Mouse (Mus musculus): Measurements from ENCODE around the gene Rab11a. TPM values are rescaled to one million over a fixed set of nuclear protein-coding genes. Genes with fewer than 3 reads are reported as not detected.
"Not testable (repeated sequence)": the region's sequence is repeated elsewhere in the genome, so short reads cannot be mapped to it uniquely, and the experiment has no call there.

The Rab11a gene
- total RNA-seq, 2 experiments from 2014 or later, result 91.4 to 130 TPM

GRCm38 (mm10) chr9:64747735-64748134, 10.2 kb upstream of the Rab11a start:
- no peak for ATAC-seq (replicated peaks; ENCODE audit: poor library complexity)

DNA sequence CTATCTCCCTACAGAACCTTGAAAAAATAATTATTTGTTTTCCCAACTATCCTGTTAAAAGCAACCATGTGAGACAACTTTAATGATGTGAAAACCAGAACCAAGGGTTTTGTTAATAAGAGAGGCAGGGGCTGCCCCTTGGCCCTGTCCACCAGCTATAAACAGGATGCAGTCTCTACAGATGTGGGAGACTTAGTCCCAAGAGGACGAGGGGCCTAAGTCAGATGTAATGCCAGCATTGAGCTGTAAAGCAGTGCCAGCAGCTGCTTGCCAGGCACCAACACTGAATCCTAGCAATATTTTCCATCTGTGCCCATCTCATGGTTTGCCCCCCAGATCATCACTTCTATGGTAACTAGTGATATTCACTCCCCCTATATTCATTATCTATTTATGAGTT, 4.9 kb upstream of the Rab11a start:
- ATAC-seq (replicated peaks; ENCODE audit: poor library complexity), result no peak

DNA sequence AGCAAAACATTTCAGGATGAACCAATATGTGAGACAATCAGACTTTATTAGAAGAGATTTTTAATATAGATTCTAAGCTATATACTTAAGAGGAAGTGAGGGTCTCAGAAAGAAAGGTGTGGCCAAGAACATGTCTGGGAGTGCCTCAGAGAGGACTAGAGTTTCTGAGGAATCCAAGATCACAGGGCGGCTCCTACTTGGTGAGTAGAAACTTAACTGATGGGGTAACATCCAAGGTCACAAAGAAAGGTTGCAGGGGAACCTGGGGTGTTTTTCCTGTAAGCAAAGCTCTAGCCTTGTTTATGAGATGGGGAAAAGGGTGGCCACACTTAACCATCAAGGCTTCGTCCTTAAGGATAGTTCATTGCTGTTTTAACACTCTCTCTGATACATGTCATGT, 1.4 kb upstream of the Rab11a start:
- ATAC-seq (replicated peaks; ENCODE audit: poor library complexity), result no peak

DNA sequence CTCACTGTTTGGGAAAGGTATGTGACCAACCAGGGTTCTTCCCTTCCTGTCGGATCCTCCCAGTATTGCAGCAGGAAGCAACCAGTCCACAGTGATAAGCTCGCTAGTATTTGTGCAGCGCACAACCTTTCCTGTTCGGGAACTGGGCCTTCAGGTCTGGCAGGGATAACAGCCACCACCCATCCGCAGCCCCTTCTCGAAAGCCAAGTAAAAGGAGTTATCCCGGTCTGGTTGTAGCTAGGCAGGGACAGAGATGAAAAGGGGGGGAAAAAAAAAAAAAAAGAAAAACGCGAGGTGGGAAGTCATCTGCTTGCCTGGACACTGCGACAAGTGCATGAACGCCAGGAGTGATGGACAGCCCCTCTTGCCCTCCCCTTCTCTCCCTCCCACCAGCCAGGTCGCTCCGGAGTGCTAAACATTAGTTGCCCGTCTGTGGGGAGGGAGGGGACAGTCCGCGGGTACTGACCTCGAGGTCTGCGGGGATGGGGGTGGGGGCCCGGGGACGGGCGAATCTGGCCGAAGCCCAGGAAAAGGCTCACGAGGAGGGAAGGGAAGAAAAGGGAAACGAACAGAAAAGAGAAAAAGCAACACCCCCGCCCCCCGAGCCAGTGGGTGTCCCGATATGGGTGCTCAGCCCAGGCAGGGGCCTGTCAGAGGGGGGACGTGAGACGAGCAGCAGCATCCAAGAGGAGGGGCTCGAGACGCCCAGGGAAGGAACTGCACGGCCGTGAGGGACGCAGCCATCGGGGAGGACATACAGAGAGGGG, 736 bp downstream of the Rab11a start:
- peak; percentile 66 for ATAC-seq (replicated peaks; ENCODE audit: poor library complexity)

- ATAC-seq (replicated peaks; ENCODE audit: poor library complexity), result no peak
These were observed 1.4 kb downstream of the Rab11a start for GRCm38 (mm10) chr9:64736076-64736638.

GRCm38 (mm10) chr9:64734992-64735391, 2.6 kb downstream of the Rab11a start:
- ATAC-seq (replicated peaks; ENCODE audit: poor library complexity), result not testable (repeated sequence)

DNA sequence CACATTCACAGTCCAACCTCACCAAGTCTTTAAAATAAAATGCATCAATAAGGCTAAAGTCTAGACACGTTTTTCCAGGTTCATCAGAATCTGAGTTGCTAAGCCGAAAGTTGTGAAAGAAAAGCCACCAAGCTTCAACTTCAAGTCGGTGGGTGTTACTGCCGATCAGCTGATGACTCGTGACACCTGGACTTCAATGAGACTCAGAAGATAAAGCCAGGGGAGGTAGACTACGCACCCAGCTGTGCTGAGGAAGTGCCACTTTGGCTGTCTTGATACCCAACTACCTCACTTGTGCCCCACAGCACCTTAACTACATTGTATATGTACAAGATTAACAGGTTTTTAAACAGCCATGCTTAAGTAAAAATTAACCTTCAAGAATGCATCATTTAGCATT, 3.4 kb downstream of the Rab11a start:
- ATAC-seq (replicated peaks; ENCODE audit: poor library complexity), result no peak

DNA sequence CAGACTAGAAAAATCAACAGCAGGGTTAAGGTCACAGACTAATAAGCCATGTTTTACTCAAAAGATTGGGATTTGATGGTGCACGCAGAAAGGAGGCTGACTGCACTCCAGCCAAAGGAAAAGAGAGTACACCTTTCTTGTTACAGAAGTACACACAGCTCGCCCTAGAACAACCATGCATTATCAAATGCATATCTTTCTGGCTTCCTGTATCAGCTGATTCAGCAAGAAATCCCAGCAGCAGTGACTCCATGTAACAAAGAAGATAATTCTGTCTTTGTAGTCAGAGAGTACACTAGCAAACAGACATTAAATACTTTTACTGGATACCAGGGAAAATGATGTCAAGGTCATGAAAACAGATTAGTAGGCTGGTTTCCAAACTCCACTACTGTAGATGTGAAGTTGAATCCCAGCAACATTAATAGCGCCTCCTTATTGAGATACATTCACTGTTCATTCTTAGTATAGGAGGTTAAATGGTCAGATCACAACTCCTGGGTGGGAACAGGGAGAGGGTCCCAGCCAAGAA, 6.5 kb downstream of the Rab11a start:
- no peak for ATAC-seq (replicated peaks; ENCODE audit: poor library complexity)

GRCm38 (mm10) chr9:64726454-64726853, 11.1 kb downstream of the Rab11a start:
- no peak for ATAC-seq (replicated peaks; ENCODE audit: poor library complexity)

GRCm38 (mm10) chr9:64719526-64720163, 17.9 kb downstream of the Rab11a start:
- no peak for ATAC-seq (replicated peaks; ENCODE audit: poor library complexity)

DNA sequence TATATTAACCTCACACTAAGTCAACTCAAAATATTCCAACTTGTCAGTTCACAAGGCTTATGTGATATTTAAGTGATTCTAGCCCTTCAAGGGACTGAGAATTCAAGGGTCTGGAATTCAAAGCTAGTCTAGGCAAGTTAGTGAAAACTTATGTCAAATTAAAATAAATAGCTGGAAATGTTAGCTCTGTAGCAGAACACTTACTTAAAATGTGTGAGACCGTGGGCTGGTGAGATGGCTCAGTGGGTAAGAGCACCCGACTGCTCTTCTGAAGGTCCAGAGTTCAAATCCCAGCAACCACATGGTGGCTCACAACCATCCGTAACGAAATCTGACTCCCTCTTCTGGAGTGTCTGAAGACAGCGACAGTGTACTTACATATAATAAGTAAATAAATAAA, 27.3 kb downstream of the Rab11a start:
- not testable (repeated sequence) for ATAC-seq (replicated peaks; ENCODE audit: poor library complexity)

GRCm38 (mm10) chr9:64704073-64704840, 33.3 kb downstream of the Rab11a start:
- no peak for ATAC-seq (replicated peaks; ENCODE audit: poor library complexity)

DNA sequence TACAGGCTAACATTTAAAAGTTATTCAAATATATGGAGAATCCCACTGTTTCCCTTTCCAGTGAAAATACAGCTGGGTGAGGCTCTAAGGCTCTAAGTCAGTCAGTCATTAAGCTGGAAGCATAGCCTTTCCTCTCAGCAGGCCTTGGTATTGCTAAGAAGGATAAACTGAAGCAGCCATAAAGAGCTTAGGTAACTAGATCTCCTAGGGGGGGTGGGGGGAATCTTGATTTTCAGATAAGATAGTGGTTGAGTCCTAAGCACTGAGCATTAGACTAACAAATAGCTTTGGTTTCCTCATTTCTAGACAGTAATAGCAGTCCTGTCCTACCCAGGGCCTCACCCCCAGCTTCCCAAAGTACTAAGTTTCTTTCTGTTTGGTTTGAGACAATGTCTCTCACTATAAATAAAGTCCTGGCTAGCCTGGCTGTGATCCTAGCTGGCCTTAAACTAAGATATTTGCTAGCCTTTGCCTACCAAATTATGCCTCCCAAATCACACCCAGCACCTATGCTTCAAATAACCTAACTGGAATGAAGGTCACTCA, 34.1 kb downstream of the Rab11a start:
- no peak for ATAC-seq (replicated peaks; ENCODE audit: poor library complexity)

GRCm38 (mm10) chr9:64702937-64703336, 34.6 kb downstream of the Rab11a start:
- peak; percentile 98 for ATAC-seq (replicated peaks; ENCODE audit: poor library complexity)

GRCm38 (mm10) chr9:64702391-64702790, 35.2 kb downstream of the Rab11a start:
- no peak for ATAC-seq (replicated peaks; ENCODE audit: poor library complexity)

GRCm38 (mm10) chr9:64701651-64702050, 35.9 kb downstream of the Rab11a start:
- no peak for ATAC-seq (replicated peaks; ENCODE audit: poor library complexity)

DNA sequence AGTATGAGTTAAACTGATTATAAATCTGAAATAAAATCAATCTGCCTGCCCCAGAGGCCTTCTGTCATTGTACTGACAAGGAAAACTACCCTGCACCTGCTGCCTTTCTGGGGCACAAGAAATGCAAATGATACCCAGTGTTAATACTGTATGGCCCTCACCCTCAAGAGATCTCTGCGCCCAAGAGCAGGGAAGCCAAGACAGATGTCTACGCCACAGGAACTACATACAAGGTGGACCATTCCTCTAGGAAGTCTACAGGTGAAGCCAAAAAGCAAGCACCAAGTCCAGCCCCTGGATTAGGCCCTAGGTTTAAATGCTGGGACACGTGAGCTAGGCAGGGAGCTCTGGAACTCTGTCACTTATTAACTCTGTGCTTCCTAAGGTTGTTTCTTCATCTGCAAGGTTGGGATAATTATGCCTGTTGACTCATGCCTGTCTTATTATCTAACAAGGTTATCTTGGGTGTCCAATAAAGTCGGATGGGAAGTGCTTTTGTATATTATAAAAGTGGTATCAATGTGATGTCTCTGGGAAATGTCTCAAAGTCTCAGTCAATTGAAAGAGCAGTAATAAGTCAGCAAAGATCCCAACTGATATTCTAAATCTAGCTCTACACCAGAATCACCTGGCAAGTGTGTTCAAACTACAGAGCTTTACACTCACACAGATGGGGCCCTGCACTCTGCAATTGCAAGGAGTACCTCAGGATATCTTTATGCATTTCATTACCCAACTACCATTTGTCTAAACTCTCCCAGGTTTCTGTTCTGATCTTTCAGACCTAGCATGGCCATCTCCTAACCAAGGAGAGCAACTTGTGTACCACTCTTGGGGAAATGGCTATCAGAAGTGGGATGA, 36.9 kb downstream of the Rab11a start:
- no peak for ATAC-seq (replicated peaks; ENCODE audit: poor library complexity)

GRCm38 (mm10) chr9:64698586-64698985, 39.0 kb downstream of the Rab11a start:
- ATAC-seq (replicated peaks; ENCODE audit: poor library complexity), result no peak

DNA sequence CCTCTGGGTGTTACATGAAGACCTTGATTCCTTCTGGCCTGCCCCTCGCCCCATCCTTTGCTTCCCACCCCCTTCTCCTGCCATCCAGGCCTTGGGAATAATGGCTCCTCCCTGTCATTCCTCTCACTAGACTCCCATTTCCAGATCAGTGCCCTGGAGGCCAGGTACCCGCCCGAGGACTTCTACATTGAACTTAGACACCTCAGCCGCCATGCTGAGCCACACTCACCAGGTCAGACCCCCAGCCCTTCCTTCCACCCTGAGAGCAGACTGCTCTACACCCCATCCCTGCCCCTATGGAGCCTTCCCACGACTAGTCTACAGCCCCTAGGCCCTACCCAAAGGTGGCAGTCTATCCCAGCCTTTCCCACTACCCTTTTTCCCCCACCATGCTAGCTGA, 39.9 kb downstream of the Rab11a start:
- ATAC-seq (replicated peaks; ENCODE audit: poor library complexity), result no peak

DNA sequence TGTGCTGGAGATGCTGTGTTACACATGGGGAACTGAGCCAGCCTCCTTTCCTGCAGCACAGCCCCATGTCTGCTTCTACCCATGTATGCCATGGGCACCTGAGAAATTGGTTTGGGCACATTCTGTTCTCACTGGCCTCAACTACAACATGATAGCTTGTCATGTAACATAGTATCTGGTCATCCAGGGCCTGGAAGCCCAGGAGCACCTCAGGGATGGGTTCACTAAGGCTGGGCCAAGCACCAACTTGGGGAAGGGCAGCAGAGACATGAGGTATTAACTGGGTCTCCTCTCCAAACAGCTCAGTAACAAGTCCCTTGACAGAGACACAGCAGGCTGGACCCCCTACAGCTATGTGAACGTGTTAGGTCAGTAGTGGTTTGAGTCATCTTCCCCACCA, 40.6 kb downstream of the Rab11a start:
- ATAC-seq (replicated peaks; ENCODE audit: poor library complexity), result no peak
